Mouse (Mus musculus) spleen, postnatal 4 days (tissue): ENCODE data around the gene Prkn.

Source experiments
- DNase-seq, 2 experiments: peaks; one replicate each; pipeline ENCODE4 v3.0.0; 2022; ENCODE audit warnings: low spot score in 2 of 2

The Prkn gene

GRCm38 (mm10) chr17:10840148-10840707, at the start of gene Prkn, which contains the start of gene Pacrg:
Prkn (plus strand) TSS chr17:10840384.
Pacrg (minus strand) TSS chr17:10840311.
- DNase-seq: peak; percentile 91 to 96

- DNase-seq: no peak
Measured at GRCm38 (mm10) chr17:10791661-10792060, 48.5 kb upstream of the Prkn start.

GRCm38 (mm10) chr17:10806692-10807091, 33.5 kb upstream of the Prkn start:
- DNase-seq: no peak

- DNase-seq: no peak
Measured at GRCm38 (mm10) chr17:10807261-10807998, 32.8 kb upstream of the Prkn start.

GRCm38 (mm10) chr17:10808571-10808970, 31.6 kb upstream of the Prkn start:
- DNase-seq: no peak

GRCm38 (mm10) chr17:10818971-10819370, 21.2 kb upstream of the Prkn start:
- DNase-seq: no peak

GRCm38 (mm10) chr17:10840731-10841201, 582 bp downstream of the Prkn start:
- DNase-seq: peak; percentile 29 to 66

GRCm38 (mm10) chr17:10854207-10854606, 14.0 kb downstream of the Prkn start:
- no peak for DNase-seq

- DNase-seq: no peak
Measured at GRCm38 (mm10) chr17:10874208-10875187, 34.3 kb downstream of the Prkn start.

GRCm38 (mm10) chr17:10878986-10879385, 38.8 kb downstream of the Prkn start:
- no peak for DNase-seq

- DNase-seq: no peak
Measured at GRCm38 (mm10) chr17:10882260-10882659, 42.1 kb downstream of the Prkn start.

- DNase-seq: no peak
Measured at GRCm38 (mm10) chr17:10887924-10888323, 47.7 kb downstream of the Prkn start.

GRCm38 (mm10) chr17:10901686-10902228, 61.6 kb downstream of the Prkn start:
- DNase-seq: no peak

- DNase-seq: no peak
Measured at GRCm38 (mm10) chr17:10936698-10937097, 96.5 kb downstream of the Prkn start.

- no peak for DNase-seq
Measured at GRCm38 (mm10) chr17:10937844-10938243, 97.7 kb downstream of the Prkn start.

- no peak for DNase-seq
Measured at GRCm38 (mm10) chr17:10938755-10939154, 98.6 kb downstream of the Prkn start.

- no peak for DNase-seq
Measured at GRCm38 (mm10) chr17:10946552-10946951, 106.4 kb downstream of the Prkn start.

- DNase-seq: no peak
Measured at GRCm38 (mm10) chr17:10947614-10948013, 107.4 kb downstream of the Prkn start.

GRCm38 (mm10) chr17:10959066-10959864, 119.1 kb downstream of the Prkn start:
- no peak for DNase-seq

GRCm38 (mm10) chr17:10962151-10962550, 122.0 kb downstream of the Prkn start:
- DNase-seq: no peak

- no peak for DNase-seq
Measured at GRCm38 (mm10) chr17:10982136-10982535, 142.0 kb downstream of the Prkn start.
